Mouse (Mus musculus) neural tube, embryonic 10.5 days (tissue): ENCODE measurements around the gene Retreg2.

ENCODE experiments used
- DNase-seq: peaks from one replicate; pipeline ENCODE4 v3.0.0-alpha.2; 2017; ENCODE audit warnings: low spot score; ENCODE audit errors: extremely low spot score

Gene Retreg2

DNA sequence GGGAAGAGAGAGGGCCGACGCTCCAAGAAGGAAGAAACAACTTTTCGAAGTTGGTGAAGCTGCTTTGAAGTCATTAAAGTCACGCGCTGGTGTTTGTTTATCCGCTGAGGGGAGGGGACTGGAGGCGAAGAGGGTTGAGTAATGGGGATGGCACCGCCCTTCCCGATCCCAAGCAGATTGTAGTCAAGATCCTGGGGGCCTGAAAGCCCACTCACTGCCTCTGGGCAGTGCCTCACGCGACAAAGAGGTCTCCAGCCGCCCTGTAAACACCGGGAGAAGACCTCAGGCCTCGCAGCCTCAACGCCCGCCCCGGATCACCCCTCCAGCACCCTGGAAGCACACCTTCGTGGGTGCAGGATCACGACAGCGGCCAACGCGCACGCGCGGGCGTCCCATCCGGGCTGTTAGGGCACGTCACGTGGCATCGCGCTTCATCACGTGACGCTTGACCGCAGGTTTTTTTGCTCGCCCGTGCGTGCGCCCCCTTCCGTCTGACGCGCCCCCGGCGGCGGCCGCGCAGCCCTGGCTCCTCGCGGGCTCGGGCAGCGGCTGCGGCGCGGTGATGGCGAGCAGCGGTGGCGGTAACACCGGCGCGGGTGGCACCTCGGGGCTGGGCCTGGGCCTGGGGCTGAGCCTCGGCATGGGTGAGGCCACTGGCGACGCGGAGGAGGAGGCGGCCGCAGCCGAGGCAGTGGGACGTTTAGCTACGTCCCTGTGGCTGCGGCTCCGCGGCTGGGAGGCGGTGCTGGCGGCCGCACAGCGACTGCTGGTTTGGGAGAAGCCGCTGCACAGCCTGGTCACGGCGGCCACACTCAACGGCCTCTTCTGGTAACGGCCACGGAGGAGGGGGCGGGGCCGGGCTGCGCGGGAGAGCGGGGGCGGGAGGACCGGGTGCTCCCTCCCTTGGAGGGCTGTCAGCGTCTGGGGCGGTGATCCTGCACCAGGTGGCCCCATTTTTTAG, at the start of gene Retreg2, which contains the start of gene Cnppd1:
Gene Retreg2, plus strand, starts transcription at position 478 of the 961 bp plus-strand sequence.
Gene Cnppd1, minus strand, starts transcription at position 411 of the 961 bp plus-strand sequence.
- peak; percentile 99 for DNase-seq

DNA sequence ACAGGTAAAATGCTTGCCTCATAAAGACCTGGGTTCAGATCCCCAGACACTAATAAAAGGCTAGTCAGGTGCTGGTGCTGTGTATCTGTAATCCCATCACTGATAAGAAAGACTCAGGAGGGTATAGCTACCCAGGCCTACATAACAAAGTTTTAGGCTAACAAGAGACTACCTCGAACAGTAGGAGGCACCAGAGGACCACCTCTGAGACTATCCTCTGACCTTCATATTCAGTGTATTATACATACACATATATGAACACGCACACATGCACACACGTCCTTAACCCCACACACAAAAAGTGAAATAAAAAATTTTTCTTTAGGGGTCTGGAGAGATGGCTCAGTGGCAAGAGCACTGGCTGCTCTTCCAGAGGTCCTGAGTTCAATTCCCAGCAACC, 20.4 kb upstream of the Retreg2 start:
- no peak for DNase-seq

DNA sequence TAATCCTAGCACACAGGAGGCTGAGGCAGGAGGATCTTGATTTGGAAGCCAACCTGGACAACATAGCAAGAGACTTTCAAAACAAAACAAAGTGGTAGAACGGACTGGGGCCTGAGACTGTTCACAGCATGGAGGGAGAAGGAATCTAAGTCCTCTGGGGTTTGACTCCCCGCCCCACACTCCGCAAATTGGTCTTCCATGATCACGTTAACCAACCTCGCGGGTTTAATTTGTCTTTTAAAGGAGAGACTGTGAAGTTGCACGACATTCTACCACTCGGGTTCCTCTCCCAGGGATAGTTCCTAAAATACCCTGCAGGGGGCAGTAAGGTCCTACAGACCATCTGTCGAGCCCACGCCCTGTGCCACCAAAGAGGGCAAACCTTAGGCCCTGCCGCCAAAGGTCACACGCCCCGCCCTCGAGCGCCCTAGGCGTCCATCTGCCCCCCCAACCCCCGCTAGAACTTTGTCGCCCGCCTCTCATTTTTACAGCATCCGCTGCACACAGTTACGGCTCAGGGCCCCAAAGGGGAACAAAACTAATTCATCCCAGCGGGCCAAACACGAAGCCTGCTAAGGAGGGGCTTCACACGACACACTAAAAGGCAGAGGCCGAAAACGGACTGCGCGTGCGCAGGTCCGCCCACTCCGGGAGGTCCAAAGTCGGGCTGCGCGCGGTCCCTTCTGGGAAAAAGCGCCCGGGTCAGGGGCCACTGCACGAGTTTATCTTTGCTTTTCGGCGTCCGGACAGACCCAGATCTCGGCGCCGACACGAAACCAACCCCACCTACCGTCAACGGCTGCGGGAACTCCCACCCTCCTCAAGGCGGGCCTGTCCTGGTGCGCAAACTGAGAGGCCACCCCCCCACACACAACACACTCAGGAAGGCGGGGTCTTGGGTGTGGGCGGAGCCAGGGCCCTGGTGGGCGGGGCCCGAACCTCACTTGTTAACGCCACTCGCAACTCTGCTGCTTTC, 17.9 kb upstream of the Retreg2 start, which contains the start of gene Nhej1:
Gene Nhej1, minus strand, starts transcription at position 855 of the 976 bp plus-strand sequence.
- DNase-seq: peak; percentile 99

DNA sequence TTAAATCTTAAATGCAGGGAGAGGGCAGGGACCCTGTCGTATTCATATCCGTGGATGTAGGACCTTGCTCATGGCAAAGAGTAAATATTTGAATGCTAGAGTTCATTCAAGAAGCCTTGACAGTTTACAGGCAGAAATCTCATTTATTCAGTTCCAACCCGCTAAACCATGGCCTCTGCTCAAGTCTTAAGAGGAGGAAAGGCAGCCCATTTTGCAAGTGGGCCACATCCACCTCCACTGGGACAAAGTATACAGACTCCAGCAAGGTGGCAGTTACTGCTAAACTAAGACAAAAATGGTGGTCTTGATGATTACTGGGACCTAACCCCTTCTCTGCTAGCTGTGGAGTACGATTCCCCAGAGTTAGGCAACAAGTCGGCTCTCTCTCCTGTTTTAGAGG, 17.2 kb upstream of the Retreg2 start:
- DNase-seq: peak; percentile 19

DNA sequence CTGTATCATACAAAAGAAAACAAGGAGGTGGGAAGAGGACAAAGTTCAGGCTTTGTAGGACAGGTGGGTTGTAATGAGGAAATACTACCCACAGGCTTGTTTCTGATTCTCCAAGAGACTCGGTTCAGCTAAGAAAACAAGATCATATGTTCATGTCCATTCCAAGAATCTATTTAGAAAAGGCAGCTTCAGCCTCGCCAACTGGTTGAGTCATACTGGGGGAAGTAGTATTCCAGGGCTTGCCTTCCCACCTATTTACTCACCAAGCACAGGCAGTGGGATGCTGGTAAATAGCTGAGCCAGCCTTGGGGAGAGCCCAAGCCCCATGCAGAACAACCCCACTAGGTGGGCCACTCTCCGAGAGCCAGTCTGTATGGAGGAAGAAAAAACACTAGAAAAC, 13.9 kb upstream of the Retreg2 start:
- no peak for DNase-seq

DNA sequence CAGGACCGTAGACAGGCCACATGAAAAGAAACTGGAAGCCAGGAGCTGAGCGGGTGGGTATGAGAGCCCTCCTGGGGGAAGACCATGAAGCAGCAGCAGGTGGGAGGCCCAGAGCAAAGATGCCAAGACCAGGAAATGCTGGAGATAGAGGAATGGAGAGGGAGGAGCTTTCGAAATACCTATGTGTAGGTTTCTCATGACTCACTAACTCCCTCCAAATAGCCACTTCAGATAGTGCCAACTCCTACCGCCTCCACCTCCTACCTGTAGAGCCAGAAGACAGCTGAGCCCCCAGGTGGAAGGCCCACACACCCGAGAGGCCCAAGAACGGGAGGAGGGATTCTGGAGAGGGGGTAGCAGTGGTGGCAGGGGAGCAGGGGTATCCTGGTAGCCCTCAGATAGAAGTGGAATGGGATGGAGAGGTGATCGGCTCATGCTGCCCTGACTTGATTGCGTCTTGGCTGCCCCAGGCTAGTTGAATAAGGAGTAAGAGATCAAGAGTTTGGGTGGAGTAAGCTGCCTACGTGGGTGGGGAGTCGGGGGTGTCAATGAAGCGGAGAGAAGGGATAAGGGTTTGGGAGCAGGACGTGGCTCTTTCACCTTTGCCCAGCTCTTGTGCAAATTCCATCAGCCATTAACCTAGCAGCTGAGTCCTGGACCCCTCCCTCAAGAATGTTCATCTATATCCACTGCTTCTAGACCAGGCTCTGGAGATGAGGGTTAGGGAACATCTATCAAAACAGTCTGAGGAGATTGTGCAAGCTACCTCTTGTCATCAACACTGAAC, 9.0 kb upstream of the Retreg2 start, which contains the start of gene Slc23a3:
Gene Slc23a3, minus strand, starts transcription at position 470 of the 787 bp plus-strand sequence.
- no peak for DNase-seq

DNA sequence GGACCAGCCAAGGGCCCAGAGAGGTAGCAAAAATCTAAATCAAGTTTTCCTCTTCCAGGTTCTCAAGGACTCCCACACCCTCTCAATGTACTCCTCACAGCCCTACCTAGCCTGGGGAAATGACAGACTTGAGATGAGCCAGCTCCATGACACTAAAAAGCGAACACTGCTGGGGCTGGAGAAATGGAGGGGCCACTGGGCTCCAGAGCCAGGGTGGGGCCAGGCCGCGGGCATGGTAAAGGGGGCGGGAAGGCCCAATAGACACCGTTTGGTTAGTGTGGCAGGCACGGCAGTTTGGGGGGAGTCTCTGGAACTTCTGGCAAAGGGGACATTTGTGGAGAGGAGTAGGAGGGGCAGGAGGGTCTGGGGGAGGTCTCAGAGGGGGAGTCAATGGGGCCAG, 6.3 kb upstream of the Retreg2 start:
- DNase-seq: no peak

DNA sequence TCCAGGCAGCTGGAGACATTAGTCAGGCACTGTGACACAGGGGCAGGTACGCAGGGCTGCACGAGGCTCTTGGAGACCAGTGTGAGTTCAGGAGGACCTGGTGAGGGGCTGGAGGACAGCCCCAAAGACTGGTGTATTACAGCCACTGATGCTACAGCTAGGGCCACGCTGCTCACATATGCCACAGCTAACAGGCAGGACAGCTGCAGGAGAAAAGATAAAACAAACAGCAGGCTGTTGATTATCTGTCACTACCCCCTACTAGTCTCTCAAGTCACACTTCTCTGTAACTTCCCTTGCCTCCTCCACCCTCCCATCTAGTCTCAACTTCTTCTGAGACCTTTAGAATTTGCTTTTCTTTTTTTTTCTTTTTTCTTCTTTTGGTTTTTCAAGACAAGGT, 5.8 kb upstream of the Retreg2 start:
- DNase-seq: no peak

DNA sequence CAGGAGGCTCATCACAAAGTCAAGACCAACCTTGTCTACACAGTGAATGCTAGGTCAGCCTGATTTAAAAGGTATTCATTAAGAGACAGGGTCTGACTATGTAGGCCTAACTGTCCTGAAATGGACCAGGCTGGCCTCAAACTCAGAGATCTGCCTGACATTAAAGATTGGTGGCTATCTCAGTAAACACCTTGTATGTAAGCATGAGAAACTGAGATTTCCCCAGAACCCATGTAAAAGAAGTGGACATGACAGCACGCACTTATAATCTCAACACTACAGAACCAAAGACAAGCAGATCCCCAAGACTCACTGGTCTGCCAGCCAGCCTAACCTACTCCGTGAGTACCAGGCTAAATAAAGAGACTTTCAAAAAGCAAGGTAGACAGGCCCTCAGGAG, 4.1 kb upstream of the Retreg2 start:
- DNase-seq: no peak

DNA sequence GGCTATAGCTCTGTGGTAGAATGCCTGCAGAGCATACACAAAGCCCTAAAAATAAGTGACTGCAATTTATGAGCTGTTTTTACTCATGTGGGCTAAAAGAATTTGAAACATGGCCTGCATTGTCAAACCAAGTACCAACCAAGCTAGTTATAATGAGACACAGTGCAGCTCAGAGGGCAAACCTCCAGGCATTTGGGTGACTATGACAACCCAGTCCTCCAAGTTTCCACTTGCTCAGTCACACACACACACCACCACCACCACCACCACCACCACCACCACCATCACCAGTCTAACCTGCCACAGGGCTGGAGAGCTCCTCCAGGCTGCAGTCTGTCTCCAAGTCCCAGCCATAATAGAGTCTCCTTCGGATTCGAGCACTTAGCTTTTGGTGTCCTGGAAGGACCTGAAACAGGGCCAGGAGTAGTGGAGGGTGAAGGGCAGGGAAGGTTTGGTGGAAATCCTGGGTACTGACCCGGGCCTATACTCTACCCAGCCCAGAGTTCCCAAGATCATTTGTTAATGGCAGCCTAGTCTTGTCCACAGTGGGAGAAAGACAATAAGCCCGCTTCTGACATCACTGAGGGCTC, 1.9 kb upstream of the Retreg2 start:
- DNase-seq: no peak

DNA sequence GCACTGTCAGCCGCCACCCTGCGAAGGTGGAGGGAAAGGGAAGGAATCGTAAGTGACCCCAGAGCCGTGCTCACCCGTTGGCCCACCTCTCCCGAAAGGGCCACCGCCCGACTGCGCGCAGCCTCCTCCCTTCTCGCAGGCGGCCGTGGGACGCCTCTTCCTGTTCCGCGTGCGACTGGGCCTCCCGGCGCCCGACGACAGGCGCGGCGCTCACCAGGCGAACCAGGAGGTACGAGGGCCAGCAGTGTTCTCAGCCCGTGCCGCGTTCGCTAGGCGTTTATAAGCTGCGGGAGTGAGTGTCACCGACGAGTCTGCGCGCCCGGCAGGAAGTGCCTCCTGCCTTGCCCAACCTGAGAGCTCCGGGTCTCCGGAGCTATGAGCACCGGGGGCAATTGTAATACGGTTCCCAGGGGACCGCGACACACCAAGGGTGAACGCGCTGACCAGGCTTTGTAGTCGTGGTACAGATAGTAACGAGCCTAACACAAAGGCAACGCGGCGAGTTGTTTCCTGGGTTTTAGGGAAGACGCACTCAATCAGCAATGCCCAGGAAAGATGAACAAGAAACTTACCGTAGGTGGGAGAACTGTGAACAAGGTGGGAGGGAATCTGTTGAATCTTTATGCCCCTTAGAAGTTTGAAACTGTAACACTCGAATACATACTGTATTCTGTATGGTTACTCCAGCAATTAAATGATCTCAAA, 940 bp upstream of the Retreg2 start:
- DNase-seq: peak; percentile 62

DNA sequence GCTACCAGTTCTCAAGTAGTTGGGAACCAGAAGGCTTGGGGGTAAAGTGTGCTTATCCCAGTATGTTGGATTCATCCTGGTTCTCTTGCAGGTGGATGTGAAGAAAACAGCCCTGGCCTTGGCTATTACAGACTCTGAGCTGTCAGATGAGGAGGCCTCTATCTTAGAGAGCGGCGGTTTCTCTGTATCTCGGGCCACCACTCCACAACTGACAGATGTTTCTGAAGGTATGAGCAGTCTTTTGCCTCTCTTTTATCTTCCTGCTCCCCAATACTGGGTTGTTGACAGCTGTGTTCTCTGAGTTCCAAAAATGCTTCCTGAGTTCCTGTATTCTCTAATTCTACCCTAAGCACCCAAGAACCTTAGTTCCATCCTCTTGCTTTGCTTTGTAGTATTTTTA, 3.0 kb downstream of the Retreg2 start:
- DNase-seq: no peak

DNA sequence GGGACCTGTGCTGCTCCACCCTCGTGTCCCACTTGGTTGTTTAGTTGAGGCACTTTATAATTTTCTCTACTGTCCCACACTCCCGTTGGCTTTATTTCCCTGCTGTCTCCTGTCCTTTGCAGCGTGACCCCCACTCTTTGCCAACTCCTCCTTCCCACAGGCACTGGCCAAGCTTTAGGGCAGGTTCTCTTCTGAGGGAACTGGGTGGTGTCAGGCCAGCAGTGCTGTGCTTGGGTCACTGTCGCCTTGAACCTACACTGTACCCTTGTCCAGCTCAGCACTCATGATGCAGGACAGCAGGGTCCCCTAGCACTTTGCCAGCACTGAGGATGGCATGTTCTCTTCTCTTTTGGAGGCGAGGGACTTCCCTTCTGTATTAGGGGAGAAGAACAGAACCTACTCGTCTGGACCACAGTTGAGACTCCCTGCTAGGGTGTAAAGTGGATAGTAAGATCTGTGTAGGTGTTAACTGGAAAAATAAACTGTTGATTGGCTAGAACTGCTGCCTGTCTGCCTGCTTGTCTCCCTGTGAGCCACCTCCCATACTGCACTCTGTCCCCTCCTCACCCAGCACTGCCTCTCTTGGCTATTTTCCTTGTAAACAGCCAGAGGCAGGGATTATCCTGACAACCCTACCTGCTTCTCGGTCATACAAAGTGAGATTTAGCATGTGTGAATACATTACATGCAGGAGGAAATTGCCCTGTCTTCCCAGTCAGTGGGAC, 5.0 kb downstream of the Retreg2 start:
- DNase-seq: no peak

DNA sequence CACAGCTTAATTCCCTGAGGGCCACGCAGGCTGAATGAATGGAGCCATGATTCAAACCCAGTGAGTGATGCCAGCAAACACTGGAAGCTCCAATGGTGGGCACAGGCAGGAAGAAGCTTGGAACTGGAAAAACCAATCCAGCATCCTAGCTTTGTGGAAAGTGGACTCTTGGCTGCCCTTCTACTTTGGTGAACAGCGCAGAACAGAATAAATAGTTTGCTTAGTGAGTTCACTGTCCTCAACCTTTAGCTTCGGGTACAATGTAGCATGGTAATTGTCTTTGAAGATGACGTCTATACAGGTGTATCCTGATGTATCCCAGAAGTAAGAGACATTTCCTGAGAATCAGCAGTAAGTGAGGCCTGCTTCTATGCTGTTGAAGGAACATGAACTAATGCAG, 6.1 kb downstream of the Retreg2 start:
- no peak for DNase-seq

DNA sequence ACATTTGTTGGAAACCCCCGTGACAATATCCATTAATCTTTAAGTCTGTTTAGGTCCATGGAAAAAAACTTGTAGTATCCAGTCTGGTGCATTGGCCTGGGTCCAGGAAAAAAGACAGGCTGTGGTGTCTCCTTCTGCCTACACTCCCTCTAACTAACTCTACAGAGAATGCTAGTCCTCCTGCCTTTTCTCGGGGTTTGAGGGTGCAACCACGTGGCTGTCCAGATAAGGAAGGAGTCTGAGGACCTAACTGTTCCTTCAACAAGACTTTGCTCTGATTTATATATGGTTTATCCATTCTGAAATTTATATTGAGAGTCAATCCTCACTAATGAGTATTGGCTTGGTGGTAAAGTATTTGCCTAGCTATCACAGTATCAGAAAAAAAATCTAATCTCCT, 13.3 kb downstream of the Retreg2 start:
- no peak for DNase-seq

DNA sequence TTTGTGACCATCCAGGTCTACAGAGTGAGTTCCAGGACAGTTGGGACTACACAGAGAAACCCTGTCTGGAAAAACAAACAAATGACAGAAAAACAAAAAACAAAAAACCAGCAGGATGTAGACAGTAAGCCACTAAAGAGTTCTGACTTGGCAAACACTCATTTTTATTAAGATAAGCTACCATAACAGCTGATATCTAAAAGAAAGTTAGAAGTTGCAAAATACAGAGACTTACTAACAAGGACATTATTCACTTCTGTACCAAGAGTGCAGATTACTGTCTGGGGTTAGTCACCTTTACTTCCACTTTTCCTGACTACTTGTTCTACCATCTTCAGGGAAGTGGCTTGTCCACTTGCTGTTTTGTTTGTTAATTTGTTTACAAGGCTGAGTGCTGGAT, 16.4 kb downstream of the Retreg2 start:
- DNase-seq: no peak

DNA sequence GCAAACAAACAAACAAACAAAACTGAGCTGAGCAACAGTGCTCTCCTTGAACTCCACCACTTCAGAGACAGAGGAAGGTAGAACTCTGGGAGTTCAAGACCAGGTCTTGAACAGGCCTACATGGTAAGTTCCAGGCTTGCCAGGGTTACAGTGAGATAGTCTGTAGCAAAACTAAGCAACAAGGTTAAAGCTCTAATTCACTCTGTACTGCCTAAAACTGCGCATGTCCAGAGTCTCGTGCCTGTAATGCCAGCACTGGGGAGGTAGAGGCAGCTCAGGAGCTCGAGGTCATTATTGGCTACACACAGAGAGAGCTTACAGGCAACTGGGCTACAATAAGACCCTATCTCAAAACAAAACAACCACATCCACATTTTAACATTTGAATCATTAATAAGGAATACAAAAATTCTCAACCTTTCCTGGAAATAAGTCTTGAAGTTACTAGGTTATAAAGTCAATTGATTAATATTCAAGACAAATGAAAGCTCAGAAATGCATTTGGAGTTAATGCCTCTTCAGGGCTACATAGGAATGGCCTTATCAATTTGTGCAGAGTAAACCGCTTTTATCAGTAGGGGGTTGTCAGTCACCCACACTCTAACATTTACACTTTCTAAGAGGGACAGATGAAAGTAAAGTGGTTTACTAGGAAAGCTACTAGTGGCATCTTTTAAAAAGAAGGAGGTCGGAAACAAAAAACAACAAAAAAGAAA, 17.1 kb downstream of the Retreg2 start:
- DNase-seq: no peak

DNA sequence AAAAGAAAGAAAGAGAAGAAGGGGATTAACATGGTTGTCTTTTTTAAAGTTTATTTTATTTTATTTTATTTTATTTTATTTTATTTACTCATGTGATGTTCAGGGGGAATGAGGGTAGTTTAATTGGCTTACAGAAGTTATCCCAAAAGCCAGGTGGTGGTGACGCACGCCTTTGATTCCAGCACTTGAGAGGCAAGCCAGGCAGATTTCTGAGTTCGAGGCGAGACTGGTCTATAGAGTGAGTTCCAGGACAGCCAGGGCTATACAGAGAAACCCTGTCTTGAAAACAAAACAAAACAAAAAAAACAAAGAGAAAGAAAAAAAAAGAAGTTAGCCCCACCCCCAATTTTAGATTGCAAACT, 17.7 kb downstream of the Retreg2 start:
- DNase-seq: no peak

DNA sequence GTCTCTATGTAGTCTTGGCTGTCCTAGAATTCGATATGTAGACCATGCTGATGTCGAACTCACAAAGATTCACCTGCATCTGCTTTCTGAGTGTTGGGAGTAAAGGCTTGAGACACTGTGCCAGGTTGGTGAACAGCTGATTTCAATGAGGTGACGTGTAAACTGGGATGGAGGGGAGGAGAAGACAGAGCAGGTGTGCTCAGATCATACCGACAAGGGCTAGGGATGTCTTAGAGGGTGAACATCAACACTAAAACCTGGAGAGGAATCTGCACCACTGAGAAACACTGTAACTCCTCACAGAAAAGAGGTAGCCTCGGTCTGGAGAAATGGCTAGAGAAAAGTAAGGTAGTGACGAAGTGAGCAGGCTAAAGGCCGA, 25.5 kb downstream of the Retreg2 start:
- no peak for DNase-seq
